Mouse (Mus musculus) heart, adult 2 months (tissue): ENCODE measurements around the gene Grb10. TPM values are rescaled to one million over a fixed set of nuclear protein-coding genes. Genes with fewer than 3 reads are reported as not detected.

Experiments used
- DNase-seq, 2 experiments: peaks; one replicate each; pipeline ENCODE4 v3.0.0; 2021
- H3K27ac ChIP-seq: fragments of 200-600 bp; 2 replicates; pipeline ENCODE4 v1.8.1; 2022
- H3K27me3 ChIP-seq: fragments of 200-500 bp; 2 replicates; pipeline ENCODE4 v1.6.1; 2012; ENCODE audit warnings: mild to moderate bottlenecking, low read length, inconsistent platforms, mixed read lengths; ENCODE audit not compliant: control insufficient read depth, insufficient read depth
- H3K36me3 ChIP-seq: fragments of 200-500 bp; 2 replicates; pipeline ENCODE4 v1.6.1; 2012; ENCODE audit warnings: low read length, inconsistent platforms; ENCODE audit not compliant: control insufficient read depth, insufficient read depth
- H3K4me1 ChIP-seq: fragments of 200-500 bp; 2 replicates; pipeline ENCODE4 v1.6.1; 2011; ENCODE audit warnings: low read length; ENCODE audit not compliant: control insufficient read depth, insufficient read depth
- H3K4me3 ChIP-seq: fragments of 200-600 bp; 2 replicates; pipeline ENCODE4 v1.8.1; 2022
- H3K79me2 ChIP-seq: fragments of 200-500 bp; replicated peaks from 2 replicates; pipeline ENCODE4 v1.6.1; 2012; ENCODE audit warnings: mild to moderate bottlenecking, inconsistent platforms, low read length, moderate library complexity, mixed read lengths; ENCODE audit not compliant: control insufficient read depth, insufficient read depth
- H3K9ac ChIP-seq: fragments of 200-500 bp; 2 replicates; pipeline ENCODE4 v1.6.1; 2012; ENCODE audit warnings: low read depth, mild to moderate bottlenecking, control low read depth, inconsistent platforms, low read length, mixed read lengths
- CTCF ChIP-seq: fragments of 200-600 bp; IDR thresholded peaks from 2 replicates; pipeline ENCODE4 v1.8.1; 2022; ENCODE audit warnings: antibody characterized with exemption, mild to moderate bottlenecking, moderate library complexity
- EP300 ChIP-seq: fragments of 200-500 bp; IDR thresholded peaks from 2 replicates; pipeline ENCODE4 v1.6.1; 2011; ENCODE audit warnings: low read depth, low read length, control low read depth; ENCODE audit not compliant: insufficient read depth
- POLR2A ChIP-seq: fragments of 200-500 bp; IDR thresholded peaks from 2 replicates; pipeline ENCODE4 v1.6.1; 2011; ENCODE audit warnings: mild to moderate bottlenecking, low read depth, low read length, control low read depth; ENCODE audit not compliant: insufficient read depth
- WGBS: fragments of 180-500 bp; shearing (Covaris S2); methylation state at CpG from one replicate; pipeline ENCODE4 v1.1.7; 2018; 5-methylcytosine and 5-hydroxymethylcytosine counted together
- intact Hi-C: fragments of 180-260 bp; cut with DNase I; formaldehyde crosslinking; loops from one replicate; pipeline ENCODE4 v1.15.1; 2025
- polyA plus RNA-seq: library from polyadenylated mRNA; depleted of rRNA; stranded (reverse); fragments of >200 nt; gene quantifications from 2 replicates; pipeline ENCODE4 v1.2.3, GENCODE M21; 2012
- total RNA-seq, 2 experiments: library from RNA; stranded (reverse); gene quantifications; 2 replicates each; pipeline ENCODE4 v1.2.3; 2021

Grb10 gene
- total and polyA plus RNA-seq, 3 experiments = 36.9 to 66.2 (median 65.1) TPM

- no peaks in the 10 kb centered on the region for H3K4me1 ChIP-seq
- H3K27ac ChIP-seq = no peak overlapping the region
- H3K36me3 ChIP-seq = no peaks in the 10 kb centered on the region
- H3K9ac ChIP-seq = no peak overlapping the region
- no peak for DNase-seq
- peaks cover 5% of the 10 kb centered on the region; the same call in 1 of the 2 replicates for H3K27me3 ChIP-seq
- H3K4me3 ChIP-seq = no peak overlapping the region
- intact Hi-C loops = no loop called here
- no peaks in the 10 kb centered on the region for H3K79me2 ChIP-seq
- WGBS = 88% methylated on average over 4 of the region's 4 CpGs
- TF ChIP-seq EP300 (no peak), CTCF (no peak), POLR2A (no peak)
Measured at GRCm38 (mm10) chr11:12040391-12040790, 1.9 kb upstream of the Grb10 start.

- no peak for DNase-seq
- WGBS = 64% methylated on average over 6 of the region's 6 CpGs
- Histone ChIP-seq H3K27ac (no peak overlapping the region), H3K79me2 (no peaks in the 10 kb centered on the region), H3K27me3 (peaks cover 5% of the 10 kb centered on the region; the same call in 1 of the 2 replicates), H3K4me3 (no peak overlapping the region), H3K36me3 (no peaks in the 10 kb centered on the region), H3K9ac (no peak overlapping the region), H3K4me1 (no peaks in the 10 kb centered on the region)
- no peak for TF ChIP-seq POLR2A
- no peak for TF ChIP-seq CTCF
- no peak for TF ChIP-seq EP300
- intact Hi-C loops = loop anchor here (5.0 kb wide), 2 partner anchors 197 to 217 kb away; no protein-coding TSS in a partner anchor
Measured at GRCm38 (mm10) chr11:12039748-12040147, 1.3 kb upstream of the Grb10 start.

GRCm38 (mm10) chr11:12039098-12039497 is 615 bp upstream of the Grb10 start:
- intact Hi-C loops = loop anchor here (5.0 kb wide), 2 partner anchors 197 to 217 kb away; no protein-coding TSS in a partner anchor
- 44% methylated on average over 3 of the region's 3 CpGs for WGBS

GRCm38 (mm10) chr11:12037689-12038469 is 604 bp downstream of the Grb10 start:
- Histone ChIP-seq H3K79me2 (no peaks in the 10 kb centered on the region), H3K27ac (peak overlapping the region; percentile 67), H3K4me1 (0 out of 2 replicates have a peak, but pooled peaks cover under 1% of the 10 kb centered on the region), H3K36me3 (peaks cover 3% of the 10 kb centered on the region; the same call in 1 of the 2 replicates), H3K4me3 (peak overlapping the region; percentile 57), H3K9ac (peak overlapping the region; percentile 74), H3K27me3 (peaks cover 6% of the 10 kb centered on the region; the same call in 1 of the 2 replicates)
- WGBS = 14% methylated on average over 48 of the region's 48 CpGs
- no peak for DNase-seq
- no peak for TF ChIP-seq EP300
- TF ChIP-seq CTCF = no peak
- TF ChIP-seq POLR2A = no peak
- intact Hi-C loops = loop anchor here (1.0 to 5.0 kb wide), 3 partner anchors 72 to 216 kb away; no protein-coding TSS in a partner anchor

More at GRCm38 (mm10) chr11:12039098-12039497, 615 bp upstream of the Grb10 start:
- Histone ChIP-seq H3K4me3 (no peak overlapping the region), H3K79me2 (no peaks in the 10 kb centered on the region), H3K9ac (no peak overlapping the region), H3K27me3 (peaks cover 5% of the 10 kb centered on the region; the same call in 1 of the 2 replicates), H3K36me3 (no peaks in the 10 kb centered on the region), H3K4me1 (no peaks in the 10 kb centered on the region), H3K27ac (no peak overlapping the region)
- TF ChIP-seq CTCF (0 out of 2 replicates have a peak, but pooled peaks have one; percentile 16), POLR2A (no peak)
- no peak for DNase-seq

GRCm38 (mm10) chr11:12037075-12037686 is 1.3 kb downstream of the Grb10 start:
- peak; percentile 74 to 80 for DNase-seq
- H3K27me3 ChIP-seq = peaks cover 7% of the 10 kb centered on the region; the same call in 1 of the 2 replicates
- H3K36me3 ChIP-seq = peaks cover 3% of the 10 kb centered on the region; the same call in 1 of the 2 replicates
- H3K27ac ChIP-seq = peak overlapping the region; percentile 81
- peak; percentile 74 for TF ChIP-seq POLR2A
- TF ChIP-seq CTCF = peak; percentile 30; the same call in 1 of the 2 replicates
- no peak for TF ChIP-seq EP300
- peak overlapping the region; percentile 57 for H3K4me3 ChIP-seq
- intact Hi-C loops = loop anchor here (1.0 to 5.0 kb wide), 3 partner anchors 71 to 215 kb away; no protein-coding TSS in a partner anchor
- H3K4me1 ChIP-seq = 0 out of 2 replicates have a peak, but pooled peaks cover 2% of the 10 kb centered on the region
- H3K79me2 ChIP-seq = no peaks in the 10 kb centered on the region
- WGBS = 2% methylated on average over 66 of the region's 93 CpGs
- peak overlapping the region; percentile 80 for H3K9ac ChIP-seq
